Mouse (Mus musculus) kidney, embryonic 16.5 days (tissue): Measurements from ENCODE around the gene Tmem214. TPM values are rescaled to one million over a fixed set of nuclear protein-coding genes. Genes with fewer than 3 reads are reported as not detected.

Experiments used
- ATAC-seq: fragments of 200-750 bp; cut with Nextera tagmentation; 2 replicates; pipeline ENCODE4 v1.8.0; 2017; ENCODE audit warnings: moderate TSS enrichment; ENCODE audit not compliant: low FRiP score, low TSS enrichment
- H3K27ac ChIP-seq: fragments of 300-500 bp; sonication (generic); 2 replicates; pipeline ENCODE4 v1.5.1; 2014; ENCODE audit warnings: low read length
- H3K27me3 ChIP-seq: fragments of 300-500 bp; sonication (generic); 2 replicates; pipeline ENCODE4 v1.6.1; 2014; ENCODE audit warnings: low read length, control low read depth, mixed read lengths; ENCODE audit not compliant: insufficient read depth
- H3K36me3 ChIP-seq: fragments of 300-500 bp; sonication (generic); 2 replicates; pipeline ENCODE4 v1.6.1; 2014; ENCODE audit warnings: low read length, control low read depth, mixed read lengths; ENCODE audit not compliant: insufficient read depth
- H3K4me1 ChIP-seq: fragments of 300-500 bp; sonication (generic); 2 replicates; pipeline ENCODE4 v1.6.1; 2014; ENCODE audit warnings: low read length, control low read depth, mixed read lengths; ENCODE audit not compliant: insufficient read depth
- H3K4me2 ChIP-seq: fragments of 300-500 bp; sonication (generic); replicated peaks from 2 replicates; pipeline ENCODE4 v1.6.1; 2014; ENCODE audit warnings: low read depth, low read length
- H3K4me3 ChIP-seq: fragments of 300-500 bp; sonication (generic); 2 replicates; pipeline ENCODE4 v1.5.1; 2014; ENCODE audit warnings: mild to moderate bottlenecking, low read length
- H3K9ac ChIP-seq: fragments of 300-500 bp; sonication (generic); replicated peaks from 2 replicates; pipeline ENCODE4 v1.6.1; 2014; ENCODE audit warnings: low read length
- H3K9me3 ChIP-seq: fragments of 300-500 bp; sonication (generic); 2 replicates; pipeline ENCODE4 v1.6.1; 2016; ENCODE audit warnings: low read length, control low read depth
- WGBS: fragments of 180-500 bp; shearing (Covaris S2); extraction: QIAGEN DNeasy Blood & Tissue Kit; methylation state at CpG from one replicate; pipeline ENCODE4 v1.1.7; 2014; 5-methylcytosine and 5-hydroxymethylcytosine counted together
- polyA plus RNA-seq: library from polyadenylated mRNA; unstranded; fragments of >200 nt; fragmentation: Nextera tagmentation; extraction: Ambion mirVana; gene quantifications from 2 replicates; pipeline ENCODE4 v1.2.1, GENCODE M21; 2015

Tmem214 gene
- polyA plus RNA-seq, 1 experiment from 2014 or later, result 98.3 TPM

DNA sequence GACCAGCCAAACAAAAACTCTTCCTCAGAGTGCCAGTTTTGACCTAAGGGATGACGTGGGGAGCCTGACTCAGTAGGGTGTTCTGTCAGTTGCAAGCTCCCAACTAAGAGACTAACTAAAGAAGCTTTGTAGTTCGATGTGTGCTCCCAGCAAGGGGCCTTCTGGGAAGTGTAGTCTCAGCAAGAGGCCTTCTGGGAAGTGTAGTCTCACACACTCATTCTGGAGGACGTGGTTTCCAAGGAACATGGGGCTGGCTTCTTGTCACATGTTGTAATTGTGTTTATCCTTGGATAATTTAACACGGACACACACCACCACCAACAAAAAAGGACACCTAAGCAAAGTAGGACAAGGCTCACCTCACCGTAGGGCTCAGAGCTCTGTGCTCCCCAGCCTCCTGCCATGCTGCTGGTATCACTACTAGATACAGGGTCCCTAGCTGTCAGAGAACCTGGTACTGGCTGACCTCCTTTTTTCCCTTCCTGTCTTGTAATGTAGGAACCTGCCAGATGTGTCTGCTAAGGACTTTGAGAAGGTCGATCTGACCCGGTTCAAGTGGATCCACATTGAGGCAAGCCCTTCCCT lies 60.2 kb downstream of the Tmem214 start:
- Histone ChIP-seq H3K4me1 (peaks cover 4% of the 10 kb centered on the region; the same call in 1 of the 2 replicates), H3K27ac (no peak overlapping the region), H3K36me3 (no peaks in the 10 kb centered on the region), H3K9ac (0 out of 2 replicates have a peak overlapping the region, but pooled peaks have one; percentile 27), H3K4me3 (no peak overlapping the region), H3K4me2 (peak overlapping the region; percentile 41; the same call in 1 of the 2 replicates), H3K9me3 (no peaks in the 10 kb centered on the region), H3K27me3 (no peaks in the 10 kb centered on the region)
- peak; percentile 43; the same call in 1 of the 2 replicates for ATAC-seq
- 43% methylated on average over 7 of the region's 7 CpGs for WGBS

Other genes with a start within 250 kb of the Tmem214 start
- gene Slc35f6, start 220.1 kb upstream of the Tmem214 start, polyA plus RNA-seq, result 31.0 and 33.9 TPM in 2 replicates
- 266 and 282 TPM in 2 replicates for gene Cenpa, start 201.2 kb upstream of the Tmem214 start, polyA plus RNA-seq
- 5.4 and 7.1 TPM in 2 replicates for gene Dpysl5, start 156.4 kb upstream of the Tmem214 start, polyA plus RNA-seq
- 22.1 and 22.7 TPM in 2 replicates for gene Mapre3, start 53.4 kb upstream of the Tmem214 start, polyA plus RNA-seq
- gene Agbl5, start 20.7 kb downstream of the Tmem214 start, polyA plus RNA-seq, result 23.9 and 27.1 TPM in 2 replicates
- gene Ost4, start 39.8 kb downstream of the Tmem214 start, polyA plus RNA-seq, result 457 and 467 TPM in 2 replicates
- gene Emilin1, start 45.4 kb downstream of the Tmem214 start, polyA plus RNA-seq, result 335 and 366 TPM in 2 replicates
- gene Khk, start 53.4 kb downstream of the Tmem214 start, polyA plus RNA-seq, result 38.8 and 41.4 TPM in 2 replicates
- gene Cgref1, start 77.6 kb downstream of the Tmem214 start, polyA plus RNA-seq, result 17.9 and 20.3 TPM in 2 replicates
- 172 TPM in 2 replicates for gene Preb, start 92.3 kb downstream of the Tmem214 start, polyA plus RNA-seq
- gene Tcf23, start 100.7 kb downstream of the Tmem214 start, polyA plus RNA-seq, result 1.9 and 2.2 TPM in 2 replicates
- 158 and 163 TPM in 2 replicates for gene Atraid, start 180.3 kb downstream of the Tmem214 start, polyA plus RNA-seq
- 14.6 and 14.7 TPM in 2 replicates for gene Slc5a6, start 180.9 kb downstream of the Tmem214 start, polyA plus RNA-seq
- gene Cad, start 186.8 kb downstream of the Tmem214 start, polyA plus RNA-seq, result 36.0 and 38.7 TPM in 2 replicates
- not detected in 2 replicates for gene Dnajc5g, start 238.3 kb downstream of the Tmem214 start, polyA plus RNA-seq
- 3.4 and 4.5 TPM in 2 replicates for gene Slc30a3, start 240.2 kb downstream of the Tmem214 start, polyA plus RNA-seq
- gene Trim54, start 248.7 kb downstream of the Tmem214 start, polyA plus RNA-seq, result 0.19 and 0.28 TPM in 2 replicates